Mouse (Mus musculus): ENCODE measurements around the gene Plekhh2.

Plekhh2 gene

GRCm38 (mm10) chr17:84511682-84512515, at the start of gene Plekhh2:
TSS of gene Plekhh2 (plus strand) at chr17:84511895.
- in situ Hi-C loops (cut with MboI, MseI): no loop called here

GRCm38 (mm10) chr17:84465753-84466608, 45.7 kb upstream of the Plekhh2 start, which contains the start of gene Thada:
TSS of gene Thada (minus strand) at chr17:84466205.
- in situ Hi-C loops (cut with MboI, MseI): no loop called here

- in situ Hi-C loops (cut with MboI, MseI): no loop called here
Observed at GRCm38 (mm10) chr17:84474312-84474711, 37.4 kb upstream of the Plekhh2 start.

GRCm38 (mm10) chr17:84477176-84477575, 34.5 kb upstream of the Plekhh2 start:
- in situ Hi-C loops (cut with MboI, MseI): no loop called here

GRCm38 (mm10) chr17:84478276-84478675, 33.4 kb upstream of the Plekhh2 start:
- in situ Hi-C loops (cut with MboI, MseI): no loop called here

GRCm38 (mm10) chr17:84480464-84481355, 31.0 kb upstream of the Plekhh2 start:
- in situ Hi-C loops (cut with MboI, MseI): no loop called here

GRCm38 (mm10) chr17:84482831-84483230, 28.9 kb upstream of the Plekhh2 start:
- in situ Hi-C loops (cut with MboI, MseI): no loop called here

- in situ Hi-C loops (cut with MboI, MseI): no loop called here
Observed at GRCm38 (mm10) chr17:84483673-84484320, 27.9 kb upstream of the Plekhh2 start.

GRCm38 (mm10) chr17:84487415-84487814, 24.3 kb upstream of the Plekhh2 start:
- in situ Hi-C loops (cut with MboI, MseI): no loop called here

- in situ Hi-C loops (cut with MboI, MseI): no loop called here
Observed at GRCm38 (mm10) chr17:84492255-84492880, 19.3 kb upstream of the Plekhh2 start.

GRCm38 (mm10) chr17:84497026-84497425, 14.7 kb upstream of the Plekhh2 start:
- in situ Hi-C loops (cut with MboI, MseI): no loop called here

GRCm38 (mm10) chr17:84497559-84497958, 14.1 kb upstream of the Plekhh2 start:
- in situ Hi-C loops (cut with MboI, MseI): no loop called here

- in situ Hi-C loops (cut with MboI, MseI): no loop called here
Observed at GRCm38 (mm10) chr17:84497972-84498604, 13.6 kb upstream of the Plekhh2 start.

GRCm38 (mm10) chr17:84498639-84499038, 13.1 kb upstream of the Plekhh2 start:
- in situ Hi-C loops (cut with MboI, MseI): no loop called here

GRCm38 (mm10) chr17:84502341-84502740, 9.4 kb upstream of the Plekhh2 start:
- in situ Hi-C loops (cut with MboI, MseI): no loop called here

- in situ Hi-C loops (cut with MboI, MseI): no loop called here
Observed at GRCm38 (mm10) chr17:84505922-84506321, 5.8 kb upstream of the Plekhh2 start.

- in situ Hi-C loops (cut with MboI, MseI): no loop called here
Observed at GRCm38 (mm10) chr17:84508736-84509135, 3.0 kb upstream of the Plekhh2 start.

- in situ Hi-C loops (cut with MboI, MseI): no loop called here
Observed at GRCm38 (mm10) chr17:84509176-84509575, 2.5 kb upstream of the Plekhh2 start.

- in situ Hi-C loops (cut with MboI, MseI): no loop called here
Observed at GRCm38 (mm10) chr17:84510355-84510754, 1.3 kb upstream of the Plekhh2 start.

All from T-helper 1 cell (primary cell).